Mouse (Mus musculus): ENCODE measurements around the gene Cstad.

The Cstad gene

GRCm38 (mm10) chr2:30595796-30596195 is 956 bp downstream of the Cstad start:
- no peak for DNase-seq (ENCODE audit: low spot score in 2 of 2)

GRCm38 (mm10) chr2:30599621-30600020 is 4.8 kb downstream of the Cstad start:
- no peak for DNase-seq (ENCODE audit: low spot score in 2 of 2)

GRCm38 (mm10) chr2:30600291-30600690 is 5.5 kb downstream of the Cstad start:
- DNase-seq (ENCODE audit: low spot score in 2 of 2) = no peak

DNA sequence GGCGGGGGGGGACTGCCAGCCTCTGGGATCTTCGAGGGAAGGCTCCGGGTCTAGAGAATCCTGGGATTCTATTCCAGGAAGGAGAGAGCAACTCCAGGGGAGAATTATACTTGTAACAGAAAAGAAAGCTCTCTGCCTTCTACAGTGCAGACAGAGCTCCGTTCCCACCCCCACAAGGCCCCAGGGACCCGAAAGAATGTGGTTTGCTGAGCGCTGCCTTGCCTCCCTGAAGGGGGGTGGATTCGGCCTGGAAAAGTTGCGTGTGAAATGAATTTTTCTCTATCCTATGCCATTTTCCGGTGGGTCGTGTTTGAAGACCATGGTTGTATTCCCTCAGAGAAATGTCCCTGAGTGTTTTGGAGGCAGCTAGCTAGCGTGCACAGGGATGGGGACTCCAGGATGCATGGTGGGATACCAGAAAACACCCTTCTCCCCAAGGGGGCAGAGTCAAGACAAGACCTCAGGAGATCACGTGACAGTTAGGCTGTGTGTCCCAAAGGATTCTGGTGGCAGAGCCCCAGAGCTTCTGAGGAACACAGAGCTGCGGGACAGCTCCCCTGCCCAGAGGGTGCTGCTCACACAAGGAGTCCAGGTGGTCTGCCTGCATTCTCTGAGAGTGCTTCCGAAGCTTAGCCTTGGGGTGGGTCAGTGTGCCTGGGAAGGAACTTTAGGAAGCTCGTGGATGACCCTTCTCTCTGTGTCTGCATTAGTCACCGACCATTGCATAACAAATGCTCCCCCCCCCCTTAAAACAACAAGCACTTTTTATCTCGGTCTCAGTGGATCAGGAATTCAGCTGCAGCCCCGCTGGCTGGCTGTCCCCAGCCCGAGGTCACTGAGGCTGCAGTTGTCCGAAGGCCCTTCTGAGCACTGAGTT is 6.4 kb downstream of the Cstad start:
- DNase-seq (ENCODE audit: low spot score in 2 of 2) = no peak

DNA sequence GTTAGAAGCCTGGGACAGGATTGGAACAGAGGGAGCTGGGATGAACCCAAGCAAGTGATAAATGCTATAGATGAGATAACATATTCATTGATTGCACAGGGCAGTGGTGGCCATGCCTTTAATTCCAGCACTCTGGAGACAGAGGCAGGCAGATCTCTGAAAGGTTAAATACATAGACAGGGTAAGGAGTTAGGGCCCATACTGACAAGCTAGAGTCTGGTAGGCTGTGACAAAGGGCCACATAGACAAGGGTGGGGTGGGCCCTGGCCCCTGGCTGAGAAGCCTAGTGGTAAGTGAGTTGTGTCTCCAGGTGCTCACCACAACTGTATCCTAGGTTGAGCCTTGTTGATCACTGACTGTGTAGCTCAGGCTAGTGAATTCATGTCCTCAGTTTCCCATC is 7.6 kb downstream of the Cstad start:
- no peak for DNase-seq (ENCODE audit: low spot score in 2 of 2)

DNA sequence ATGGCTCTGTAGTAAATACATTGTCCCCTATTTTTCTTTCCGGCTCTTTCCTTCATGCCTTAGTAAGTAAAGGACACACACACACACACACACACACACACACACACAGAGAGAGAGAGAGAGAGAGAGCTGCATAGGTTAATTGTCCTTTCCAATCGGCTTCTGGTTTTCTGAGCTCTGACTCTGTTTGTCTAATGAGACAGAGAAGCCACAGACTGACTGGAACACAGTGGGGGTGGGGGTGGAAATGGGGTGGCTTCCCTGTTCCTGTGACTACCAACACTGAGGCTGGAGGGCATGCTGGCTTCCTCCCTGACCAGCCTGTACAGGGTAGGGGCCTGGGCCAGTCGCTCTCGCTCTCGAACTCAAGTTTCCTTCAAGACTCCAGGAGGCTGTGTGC is 8.9 kb downstream of the Cstad start:
- DNase-seq (ENCODE audit: low spot score in 2 of 2) = no peak

DNA sequence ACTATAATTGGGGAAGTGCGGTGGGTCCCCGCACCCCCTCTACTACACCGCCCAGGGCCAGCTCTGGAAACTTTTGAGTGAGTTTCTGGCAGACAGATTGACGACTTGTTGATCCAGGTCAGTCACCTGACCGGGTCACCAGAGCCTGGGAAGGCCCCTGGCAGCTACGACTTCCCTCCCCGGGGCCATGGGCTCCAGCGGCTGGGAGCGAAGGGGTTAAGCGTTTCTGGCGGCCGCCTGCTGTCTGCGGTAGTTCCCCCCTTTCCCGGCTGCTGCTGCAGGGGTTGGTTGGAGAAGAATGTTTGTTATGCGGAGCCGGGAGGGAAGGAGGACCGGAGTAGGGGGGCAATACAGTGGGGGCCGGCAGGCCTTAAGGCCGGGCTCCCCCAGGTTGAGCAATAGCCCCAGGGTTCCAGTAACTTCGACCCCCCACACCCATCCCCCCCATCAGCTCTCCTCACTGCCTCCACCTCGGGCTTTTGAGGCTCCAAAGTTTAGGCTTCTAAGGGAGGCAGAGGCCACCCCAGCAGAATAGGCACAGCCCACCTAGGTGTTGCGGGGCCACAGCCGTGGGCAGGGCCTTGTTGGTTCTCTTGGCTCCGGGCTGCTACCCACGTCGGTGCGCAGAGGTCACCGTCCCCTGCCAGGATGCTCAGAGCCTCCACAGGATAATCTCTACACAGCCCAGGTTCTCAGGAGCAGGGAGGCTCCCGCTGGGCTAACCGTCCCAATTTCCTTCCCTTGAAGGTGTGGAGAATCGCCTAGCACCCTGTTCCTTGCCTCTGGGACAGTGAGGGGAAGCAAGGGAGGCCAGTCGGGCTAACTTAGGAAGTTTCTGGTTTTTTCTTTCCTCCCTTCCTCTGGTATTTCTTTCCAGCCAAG is 10.3 kb downstream of the Cstad start:
- no peak for DNase-seq (ENCODE audit: low spot score in 2 of 2)

GRCm38 (mm10) chr2:30605762-30606051 is 10.9 kb downstream of the Cstad start:
- DNase-seq (ENCODE audit: low spot score in 2 of 2) = no peak

GRCm38 (mm10) chr2:30606621-30607052 is 11.8 kb downstream of the Cstad start:
- DNase-seq (ENCODE audit: low spot score in 2 of 2) = no peak

DNA sequence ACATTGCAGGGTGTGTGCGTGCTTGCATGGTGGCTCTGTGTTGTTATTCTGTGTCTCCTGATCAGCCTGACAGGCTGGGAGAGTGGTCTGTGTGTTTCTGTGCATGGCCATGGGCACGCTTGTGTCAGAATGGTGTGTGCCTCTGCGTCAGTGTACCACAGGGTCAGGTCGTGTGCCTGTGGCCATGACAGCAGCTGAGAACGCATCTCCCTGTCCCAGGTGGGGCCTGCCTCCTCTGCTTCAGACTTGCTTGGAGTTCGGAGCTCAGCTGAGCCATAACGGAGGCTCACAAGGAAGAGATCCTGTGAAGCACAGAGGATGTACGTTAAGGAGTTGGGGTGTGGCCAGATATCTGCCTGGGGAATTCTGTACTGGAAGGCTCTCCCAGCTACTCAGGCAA is 13.1 kb downstream of the Cstad start:
- no peak for DNase-seq (ENCODE audit: low spot score in 2 of 2)

- DNase-seq (ENCODE audit: low spot score in 2 of 2) = no peak
Observed at GRCm38 (mm10) chr2:30608690-30609201, 13.9 kb downstream of the Cstad start.

GRCm38 (mm10) chr2:30613574-30613973 is 18.7 kb downstream of the Cstad start:
- DNase-seq (ENCODE audit: low spot score in 2 of 2) = peak in 1 of 2 experiments; percentile 60

DNA sequence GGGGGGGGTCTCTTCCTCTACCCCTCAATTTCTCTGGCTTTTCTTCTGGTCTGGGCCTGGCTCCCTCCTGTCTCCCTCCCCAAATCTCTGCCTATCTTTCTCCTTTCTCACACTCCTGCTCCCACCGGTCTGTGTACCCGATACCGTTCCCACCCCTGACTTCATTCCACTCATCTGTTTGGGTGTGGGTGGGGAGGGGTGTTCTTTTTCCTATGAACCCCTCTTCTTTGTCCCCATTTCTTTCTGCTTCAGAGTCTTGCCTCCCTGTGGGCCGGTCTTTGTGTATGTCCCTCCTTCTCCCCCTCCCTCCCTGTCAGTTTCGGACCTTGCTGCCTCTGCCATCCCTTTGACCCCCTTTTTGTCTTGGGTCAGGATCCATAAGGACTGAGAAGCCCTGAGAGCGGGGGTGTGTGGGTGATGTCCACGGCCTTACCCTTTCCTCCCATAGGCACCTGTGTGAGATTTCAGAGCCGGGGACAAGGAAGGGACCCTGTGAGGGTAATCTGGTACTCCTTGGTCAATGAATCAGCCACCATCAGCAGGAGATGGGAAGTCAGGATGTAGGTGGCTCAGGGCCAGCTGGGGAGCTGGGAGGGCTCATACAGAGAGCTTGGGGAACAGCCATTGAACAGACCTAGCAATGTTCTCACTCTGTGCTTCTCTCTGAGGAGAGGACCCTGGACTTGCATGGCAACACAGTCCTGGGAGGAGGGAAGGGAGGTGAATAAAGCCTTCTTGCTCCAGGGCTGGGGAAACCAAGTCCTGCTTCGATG is 19.5 kb downstream of the Cstad start:
- DNase-seq (ENCODE audit: low spot score in 2 of 2) = no peak

DNA sequence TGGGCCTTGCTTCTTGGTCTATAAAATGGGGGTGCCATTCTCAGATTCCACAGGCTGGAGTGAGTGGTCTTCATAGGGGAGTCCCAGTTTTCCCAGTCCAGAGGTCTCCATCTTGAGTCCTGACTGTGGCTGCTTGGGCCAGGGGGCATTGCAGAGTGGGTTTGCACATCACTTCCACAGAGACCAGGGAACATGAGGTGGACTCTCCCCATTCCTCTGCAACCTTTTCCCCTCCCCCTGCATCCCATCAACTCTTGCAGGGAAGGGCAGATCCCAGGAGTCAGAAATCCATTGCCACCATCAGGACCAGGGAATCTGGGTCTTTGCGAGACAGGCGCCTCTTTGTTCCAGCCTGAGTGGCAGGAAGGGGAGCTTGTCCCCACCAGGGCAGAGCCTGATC is 21.0 kb downstream of the Cstad start:
- DNase-seq (ENCODE audit: low spot score in 2 of 2) = no peak

DNA sequence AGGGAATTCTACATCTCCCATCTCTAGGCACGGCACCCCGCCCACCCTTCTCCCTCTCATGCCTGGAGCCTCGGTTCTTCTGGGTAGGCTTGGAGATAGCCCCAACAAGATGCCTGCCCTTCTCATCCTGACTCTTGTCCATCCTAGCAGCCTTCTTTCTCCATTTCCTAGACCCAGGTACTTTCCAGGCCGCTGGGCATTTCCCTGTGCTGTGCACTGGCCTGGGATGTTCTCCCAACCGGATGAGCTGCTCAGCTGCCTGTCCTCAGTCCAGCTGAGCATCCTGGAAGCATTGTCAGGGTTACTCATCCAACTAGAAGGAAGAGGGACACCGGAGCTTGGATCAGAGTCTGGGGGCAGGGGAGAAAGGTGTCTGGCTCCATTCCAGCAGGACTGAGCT is 21.6 kb downstream of the Cstad start:
- DNase-seq (ENCODE audit: low spot score in 2 of 2) = no peak

GRCm38 (mm10) chr2:30618487-30619248 is 23.8 kb downstream of the Cstad start:
- DNase-seq (ENCODE audit: low spot score in 2 of 2) = peak; percentile 49 to 58

GRCm38 (mm10) chr2:30623873-30624272 is 29.0 kb downstream of the Cstad start:
- DNase-seq (ENCODE audit: low spot score in 2 of 2) = no peak

GRCm38 (mm10) chr2:30625296-30625826 is 30.5 kb downstream of the Cstad start:
- DNase-seq (ENCODE audit: low spot score in 2 of 2) = no peak

- DNase-seq (ENCODE audit: low spot score in 2 of 2) = no peak
Observed at GRCm38 (mm10) chr2:30626058-30626675, 31.3 kb downstream of the Cstad start.

DNA sequence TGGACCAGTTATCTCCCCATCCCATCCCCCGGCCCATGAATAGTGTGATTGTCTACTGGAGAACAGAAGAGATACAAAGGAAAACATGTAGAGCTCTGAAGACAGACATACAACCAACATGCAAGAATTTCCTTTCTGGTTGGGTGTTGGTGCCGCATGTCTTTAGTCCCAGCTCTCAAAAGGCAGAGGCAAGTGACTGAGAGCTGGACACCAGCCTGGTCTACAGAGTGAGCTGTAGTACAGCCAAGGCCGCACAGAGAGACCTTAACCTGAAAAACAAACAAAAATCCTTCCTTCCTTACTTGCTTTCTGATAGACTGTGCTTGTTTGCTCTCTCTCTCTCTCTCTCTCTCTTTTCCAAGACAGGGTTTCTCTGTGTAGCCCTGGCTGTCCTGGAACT is 32.5 kb downstream of the Cstad start:
- DNase-seq (ENCODE audit: low spot score in 2 of 2) = no peak

Measured in urinary bladder, adult 18-20 months (tissue).